Mouse (Mus musculus) kidney, embryonic 16.5 days (tissue): ENCODE measurements at regions not wholly inside any gene's neighbourhood (a gene's known extent, or its start where the extent isn't known, plus 50 kb on each side); places are given as distances from the start of the nearest gene placed in this dataset.

Experiments used
- ATAC-seq: fragments of 200-750 bp; cut with Nextera tagmentation; 2 replicates; pipeline ENCODE4 v1.8.0; 2017; ENCODE audit warnings: moderate TSS enrichment; ENCODE audit not compliant: low FRiP score, low TSS enrichment
- H3K27ac ChIP-seq: fragments of 300-500 bp; sonication (generic); 2 replicates; pipeline ENCODE4 v1.5.1; 2014; ENCODE audit warnings: low read length
- H3K27me3 ChIP-seq: fragments of 300-500 bp; sonication (generic); 2 replicates; pipeline ENCODE4 v1.6.1; 2014; ENCODE audit warnings: low read length, control low read depth, mixed read lengths; ENCODE audit not compliant: insufficient read depth
- H3K36me3 ChIP-seq: fragments of 300-500 bp; sonication (generic); 2 replicates; pipeline ENCODE4 v1.6.1; 2014; ENCODE audit warnings: low read length, control low read depth, mixed read lengths; ENCODE audit not compliant: insufficient read depth
- H3K4me1 ChIP-seq: fragments of 300-500 bp; sonication (generic); 2 replicates; pipeline ENCODE4 v1.6.1; 2014; ENCODE audit warnings: low read length, control low read depth, mixed read lengths; ENCODE audit not compliant: insufficient read depth
- H3K4me2 ChIP-seq: fragments of 300-500 bp; sonication (generic); replicated peaks from 2 replicates; pipeline ENCODE4 v1.6.1; 2014; ENCODE audit warnings: low read depth, low read length
- H3K4me3 ChIP-seq: fragments of 300-500 bp; sonication (generic); 2 replicates; pipeline ENCODE4 v1.5.1; 2014; ENCODE audit warnings: mild to moderate bottlenecking, low read length
- H3K9ac ChIP-seq: fragments of 300-500 bp; sonication (generic); replicated peaks from 2 replicates; pipeline ENCODE4 v1.6.1; 2014; ENCODE audit warnings: low read length
- H3K9me3 ChIP-seq: fragments of 300-500 bp; sonication (generic); 2 replicates; pipeline ENCODE4 v1.6.1; 2016; ENCODE audit warnings: low read length, control low read depth
- WGBS: fragments of 180-500 bp; shearing (Covaris S2); extraction: QIAGEN DNeasy Blood & Tissue Kit; methylation state at CpG from one replicate; pipeline ENCODE4 v1.1.7; 2014; 5-methylcytosine and 5-hydroxymethylcytosine counted together

- Histone ChIP-seq H3K4me3 (no peak overlapping the region), H3K9me3 (peaks cover 4% of the 10 kb centered on the region; the same call in 1 of the 2 replicates), H3K27me3 (no peaks in the 10 kb centered on the region), H3K36me3 (no peaks in the 10 kb centered on the region), H3K4me1 (peaks cover 22% of the 10 kb centered on the region), H3K9ac (no peak overlapping the region), H3K27ac (peak overlapping the region; percentile 47), H3K4me2 (no peak overlapping the region)
- 63% methylated on average over 14 of the region's 14 CpGs for WGBS
- ATAC-seq: peak; percentile 43; the same call in 1 of the 2 replicates
These were observed 52.7 kb upstream of the Gm9887 start for GRCm38 (mm10) chr12:69424971-69425370.
